Mouse (Mus musculus): Measurements from ENCODE around the gene Nlgn2.

GRCm38 (mm10) chr11:69818871-69819270, 18.7 kb downstream of the Nlgn2 start:
- no peak for TF ChIP-seq GATA1 (IDR thresholded peaks at IDR 0.05; ENCODE audit: borderline replicate concordance, low read length)
- no peak for TF ChIP-seq FLI1 (IDR thresholded peaks at IDR 0.05; ENCODE audit: low read length)
